Mouse (Mus musculus) hindbrain, postnatal 0 days (tissue): ENCODE results near the gene Fitm2. TPM values are rescaled to one million over a fixed set of nuclear protein-coding genes. Genes with fewer than 3 reads are reported as not detected.

Experiments used
- ATAC-seq: fragments of 200-750 bp; cut with Nextera tagmentation; 2 replicates; pipeline ENCODE4 v1.8.0; 2017; ENCODE audit warnings: mild to moderate bottlenecking, moderate TSS enrichment, moderate library complexity
- DNase-seq: peaks from one replicate; pipeline ENCODE4 v3.0.0-alpha.2; 2015; ENCODE audit warnings: low spot score
- H3K27ac ChIP-seq: fragments of 300-500 bp; sonication (generic); 2 replicates; pipeline ENCODE4 v1.5.1; 2014; ENCODE audit warnings: mild to moderate bottlenecking
- H3K27me3 ChIP-seq: fragments of 300-500 bp; sonication (generic); 2 replicates; pipeline ENCODE4 v1.6.1; 2014; ENCODE audit warnings: low read length, mixed read lengths; ENCODE audit not compliant: insufficient read depth
- H3K36me3 ChIP-seq: fragments of 300-500 bp; sonication (generic); 2 replicates; pipeline ENCODE4 v1.6.1; 2014; ENCODE audit warnings: low read length, mixed read lengths; ENCODE audit not compliant: insufficient read depth
- H3K4me1 ChIP-seq: fragments of 300-500 bp; sonication (generic); 2 replicates; pipeline ENCODE4 v1.6.1; 2014; ENCODE audit warnings: antibody characterized with exemption, low read length, mixed read lengths; ENCODE audit not compliant: insufficient read depth
- H3K4me2 ChIP-seq: fragments of 300-500 bp; sonication (generic); 2 replicates; pipeline ENCODE4 v1.6.1; 2014; ENCODE audit warnings: low read depth, mild to moderate bottlenecking, low read length, moderate library complexity, mixed read lengths
- H3K4me3 ChIP-seq: fragments of 300-500 bp; sonication (generic); 2 replicates; pipeline ENCODE4 v1.5.1; 2014; ENCODE audit warnings: low read length
- H3K9ac ChIP-seq: fragments of 300-500 bp; sonication (generic); replicated peaks from 2 replicates; pipeline ENCODE4 v1.6.1; 2014; ENCODE audit warnings: mild to moderate bottlenecking, low read length, moderate library complexity, mixed read lengths
- H3K9me3 ChIP-seq: fragments of 300-500 bp; sonication (generic); 2 replicates; pipeline ENCODE4 v1.6.1; 2016; ENCODE audit warnings: low read length, mixed read lengths
- CTCF ChIP-seq: IDR thresholded peaks from 2 replicates; pipeline ENCODE4 v1.5.1; 2016; ENCODE audit warnings: antibody characterized with exemption, control low read depth, low read depth
- WGBS: fragments of 180-500 bp; shearing (Covaris S2); extraction: QIAGEN DNeasy Blood & Tissue Kit; methylation state at CpG from one replicate; pipeline ENCODE4 v1.1.7; 2014; 5-methylcytosine and 5-hydroxymethylcytosine counted together
- polyA plus RNA-seq: library from polyadenylated mRNA; unstranded; fragments of >200 nt; fragmentation: Nextera tagmentation; extraction: Ambion mirVana; gene quantifications from 2 replicates; pipeline ENCODE4 v1.2.1, GENCODE M21; 2015
- total RNA-seq: library from RNA; depleted of rRNA; stranded (reverse); fragments of >200 nt; gene quantifications from 2 replicates; pipeline ENCODE4 v1.2.3, GENCODE M21; 2014

The Fitm2 gene
- total and polyA plus RNA-seq, 2 experiments from 2014 or later = 15.1 to 26.5 TPM

DNA sequence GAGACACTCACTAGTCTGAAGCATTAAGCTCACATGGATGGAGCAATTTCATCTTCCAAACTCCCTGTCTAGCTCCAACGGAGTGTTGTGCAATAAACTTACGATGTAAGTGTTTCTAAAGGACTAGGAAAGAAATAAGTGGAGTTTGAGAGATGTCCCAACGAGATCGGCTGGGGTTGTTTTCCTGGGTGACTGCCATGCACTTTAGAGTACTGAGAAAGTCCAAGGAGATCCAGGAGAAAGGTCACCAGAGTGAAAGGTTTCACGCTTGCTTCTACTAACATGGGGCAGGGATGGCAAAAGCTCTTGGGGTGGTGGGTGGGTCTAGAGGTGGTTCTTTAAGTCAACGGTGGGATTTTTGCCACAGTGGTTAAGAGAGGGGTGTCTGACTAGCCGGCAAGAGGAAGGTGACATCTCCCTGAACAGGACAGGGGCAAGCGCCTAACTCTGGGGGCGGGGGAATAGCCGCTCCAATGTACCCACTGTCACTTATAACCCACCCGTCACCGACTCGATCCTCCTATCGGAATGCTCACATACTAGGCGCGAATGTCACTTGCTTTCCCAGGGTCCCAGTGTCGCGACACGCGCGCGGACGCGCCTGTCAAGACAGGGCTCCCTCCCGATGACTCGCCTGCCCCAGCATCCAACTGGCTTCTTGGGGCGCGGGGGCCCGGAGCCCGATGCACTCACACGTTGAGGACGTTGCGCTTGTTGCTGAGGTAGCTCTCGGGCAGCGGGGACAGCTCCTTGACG, 541 bp downstream of the Fitm2 start:
- peak overlapping the region; percentile 89 for H3K4me3 ChIP-seq
- H3K27me3 ChIP-seq = no peaks in the 10 kb centered on the region
- H3K36me3 ChIP-seq = peaks cover 20% of the 10 kb centered on the region; the same call in 1 of the 2 replicates
- peak; percentile 66 for DNase-seq
- no peak for TF ChIP-seq CTCF
- peaks cover 10% of the 10 kb centered on the region; the same call in 1 of the 2 replicates for H3K4me1 ChIP-seq
- no peaks in the 10 kb centered on the region for H3K9me3 ChIP-seq
- H3K4me2 ChIP-seq = peak overlapping the region; percentile 91
- H3K27ac ChIP-seq = peak overlapping the region; percentile 82
- ATAC-seq = peak; percentile 83
- WGBS = 4% methylated on average over 36 of the region's 36 CpGs
- peak overlapping the region; percentile 85 for H3K9ac ChIP-seq

DNA sequence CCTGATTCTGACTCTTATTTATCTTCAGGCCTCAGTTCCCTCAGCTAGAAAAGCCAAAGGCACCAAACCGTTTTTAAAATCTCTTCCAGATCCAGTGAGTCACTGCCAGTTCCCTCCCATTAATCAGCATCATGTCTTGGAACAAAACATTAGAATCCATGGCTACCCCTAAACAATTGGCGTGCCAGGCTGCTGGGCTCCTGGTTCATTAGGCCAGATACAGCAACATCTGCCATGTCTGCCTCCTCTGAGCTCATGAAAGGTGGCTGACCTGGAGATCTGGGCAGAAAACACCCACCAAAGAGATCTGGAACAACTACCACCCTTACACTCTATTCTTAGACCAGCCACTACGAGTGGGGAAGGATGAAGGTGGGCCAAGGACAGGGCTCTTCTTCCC, 1.3 kb downstream of the Fitm2 start:
- 50% methylated on average over 3 of the region's 3 CpGs for WGBS
- Histone ChIP-seq H3K4me2 (peak overlapping the region; percentile 91), H3K4me1 (peaks cover 10% of the 10 kb centered on the region; the same call in 1 of the 2 replicates), H3K36me3 (peaks cover 25% of the 10 kb centered on the region; the same call in 1 of the 2 replicates), H3K27ac (no peak overlapping the region), H3K9ac (no peak overlapping the region; the same call in 1 of the 2 replicates), H3K4me3 (peak overlapping the region; percentile 89; the same call in 1 of the 2 replicates), H3K27me3 (no peaks in the 10 kb centered on the region), H3K9me3 (no peaks in the 10 kb centered on the region)
- ATAC-seq (no peak), DNase-seq (no peak)
- TF ChIP-seq CTCF = no peak

DNA sequence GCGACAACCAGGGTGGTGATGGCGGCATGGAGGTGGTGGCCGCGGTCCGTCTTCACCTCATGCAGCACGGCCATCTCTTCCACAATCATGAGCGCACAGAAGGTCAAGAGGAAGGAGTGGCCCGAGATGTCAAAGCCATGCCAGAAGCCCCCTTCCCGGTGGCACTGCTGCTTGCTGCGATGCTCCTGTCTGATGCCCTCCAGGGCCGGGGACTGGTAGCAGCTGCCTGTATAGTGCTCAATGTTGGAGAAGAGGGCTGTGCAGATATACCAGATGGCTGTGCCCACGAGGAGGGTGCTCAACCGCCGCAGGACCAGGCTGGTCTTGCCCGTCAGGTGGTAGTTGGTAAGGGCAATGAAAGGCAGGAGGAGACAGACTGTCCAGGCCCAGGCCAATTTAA, 2.7 kb downstream of the Fitm2 start:
- DNase-seq = no peak
- Histone ChIP-seq H3K9ac (no peak overlapping the region), H3K27me3 (no peaks in the 10 kb centered on the region), H3K27ac (no peak overlapping the region), H3K4me2 (no peak overlapping the region), H3K4me3 (no peak overlapping the region), H3K4me1 (peaks cover 10% of the 10 kb centered on the region; the same call in 1 of the 2 replicates), H3K36me3 (peaks cover 30% of the 10 kb centered on the region; the same call in 1 of the 2 replicates), H3K9me3 (no peaks in the 10 kb centered on the region)
- TF ChIP-seq CTCF = no peak
- WGBS = 95% methylated on average over 15 of the region's 15 CpGs
- no peak for ATAC-seq

DNA sequence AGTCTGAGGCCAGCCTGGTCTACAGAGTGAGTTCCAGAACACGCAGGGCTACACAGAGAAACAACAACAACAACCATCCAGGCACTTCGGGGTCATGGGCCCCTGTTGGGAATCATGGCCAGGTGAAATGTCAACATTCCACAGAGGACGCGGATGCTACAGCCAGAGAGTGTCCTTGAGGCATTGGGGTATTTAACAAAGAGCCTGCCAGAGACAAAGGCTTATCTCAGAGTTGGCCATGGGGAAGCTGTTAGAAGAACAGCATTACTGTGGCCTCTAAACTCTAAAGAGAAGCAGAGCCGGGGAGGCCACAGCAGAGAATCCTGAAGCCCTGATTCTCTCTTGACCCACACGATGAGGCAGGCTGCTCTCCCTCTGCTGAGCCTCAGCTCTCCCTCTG, 3.6 kb downstream of the Fitm2 start:
- no peaks in the 10 kb centered on the region for H3K27me3 ChIP-seq
- 95% methylated on average over 6 of the region's 6 CpGs for WGBS
- no peak overlapping the region for H3K4me2 ChIP-seq
- H3K36me3 ChIP-seq = peaks cover 30% of the 10 kb centered on the region; the same call in 1 of the 2 replicates
- no peak overlapping the region for H3K9ac ChIP-seq
- TF ChIP-seq CTCF = no peak
- no peak for DNase-seq
- H3K9me3 ChIP-seq = no peaks in the 10 kb centered on the region
- ATAC-seq = no peak
- H3K27ac ChIP-seq = no peak overlapping the region
- H3K4me3 ChIP-seq = no peak overlapping the region
- peaks cover 10% of the 10 kb centered on the region; the same call in 1 of the 2 replicates for H3K4me1 ChIP-seq

DNA sequence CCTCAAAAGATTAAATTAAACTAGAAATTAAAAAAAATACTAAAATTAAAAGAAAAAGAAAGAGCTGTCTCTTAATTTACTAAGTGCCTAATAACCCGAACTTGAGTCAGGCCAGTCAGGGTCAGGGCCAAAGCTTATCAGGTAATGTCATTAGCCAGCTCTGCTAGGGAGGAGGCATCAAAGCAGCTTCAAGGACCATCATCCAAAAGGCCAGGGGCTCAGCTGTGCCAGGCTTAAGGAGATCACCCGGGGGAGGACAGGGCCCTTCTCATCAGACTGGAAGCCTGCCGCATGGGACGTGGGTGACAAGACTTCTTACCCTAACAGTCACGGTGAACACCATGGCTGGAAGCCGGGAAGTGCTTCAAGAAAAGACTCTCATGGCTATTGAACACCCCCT, 4.8 kb downstream of the Fitm2 start:
- ATAC-seq = no peak
- Histone ChIP-seq H3K27me3 (no peaks in the 10 kb centered on the region), H3K9ac (no peak overlapping the region), H3K4me3 (no peak overlapping the region), H3K4me2 (no peak overlapping the region), H3K4me1 (peaks cover 10% of the 10 kb centered on the region; the same call in 1 of the 2 replicates), H3K36me3 (peaks cover 30% of the 10 kb centered on the region; the same call in 1 of the 2 replicates), H3K27ac (no peak overlapping the region), H3K9me3 (no peaks in the 10 kb centered on the region)
- no peak for TF ChIP-seq CTCF
- no peak for DNase-seq
- WGBS = 95% methylated on average over 6 of the region's 6 CpGs

DNA sequence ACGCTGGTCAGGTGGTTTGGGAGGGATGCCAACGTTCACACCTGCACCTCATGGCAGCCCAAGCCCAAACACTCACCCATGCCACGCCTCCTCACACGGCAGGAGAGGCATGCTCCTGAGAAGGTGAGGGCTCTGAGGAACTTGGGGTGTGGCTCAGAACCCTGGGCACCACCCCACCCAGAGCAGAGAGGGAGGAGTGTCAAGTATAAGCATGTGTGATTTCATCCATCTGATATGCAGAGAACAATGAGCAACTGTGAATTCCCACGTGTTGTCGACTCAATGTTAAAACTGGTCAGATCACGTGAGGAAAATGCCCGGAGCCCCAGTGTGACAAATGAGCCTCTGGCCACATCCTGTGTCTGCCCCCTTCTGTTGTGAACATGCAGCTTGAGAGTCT, 5.7 kb downstream of the Fitm2 start:
- Histone ChIP-seq H3K27ac (no peak overlapping the region), H3K4me1 (peaks cover 8% of the 10 kb centered on the region; the same call in 1 of the 2 replicates), H3K4me3 (no peak overlapping the region), H3K9ac (no peak overlapping the region), H3K9me3 (no peaks in the 10 kb centered on the region), H3K27me3 (no peaks in the 10 kb centered on the region), H3K36me3 (peaks cover 30% of the 10 kb centered on the region; the same call in 1 of the 2 replicates), H3K4me2 (no peak overlapping the region)
- TF ChIP-seq CTCF = no peak
- DNase-seq = no peak
- no peak for ATAC-seq
- 80% methylated on average over 8 of the region's 8 CpGs for WGBS

DNA sequence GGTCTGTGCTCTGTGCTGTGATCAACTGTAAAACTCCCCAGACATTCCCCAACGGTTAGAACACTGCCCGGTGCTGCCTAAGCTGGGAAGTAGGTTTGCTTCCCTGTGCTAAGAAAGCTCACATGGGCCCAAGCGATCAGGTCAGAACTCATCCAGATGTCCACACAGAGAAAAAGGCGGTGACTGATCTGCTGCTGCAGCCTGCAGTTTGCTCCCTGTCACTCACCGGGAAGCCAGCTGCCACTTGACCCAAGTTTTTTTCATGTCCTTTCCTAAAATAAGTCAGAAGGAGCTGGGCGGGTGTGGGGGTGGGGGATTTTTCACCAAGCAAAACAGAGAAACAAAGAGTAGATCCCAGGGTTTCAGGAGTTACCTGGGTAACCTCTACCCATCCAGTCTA, 7.9 kb downstream of the Fitm2 start:
- WGBS = 76% methylated on average over 6 of the region's 6 CpGs
- ATAC-seq = no peak
- no peak overlapping the region for H3K27ac ChIP-seq
- H3K27me3 ChIP-seq = no peaks in the 10 kb centered on the region
- no peaks in the 10 kb centered on the region for H3K9me3 ChIP-seq
- no peak overlapping the region for H3K4me3 ChIP-seq
- H3K9ac ChIP-seq = no peak overlapping the region
- no peak for TF ChIP-seq CTCF
- no peaks in the 10 kb centered on the region for H3K4me1 ChIP-seq
- peaks cover 27% of the 10 kb centered on the region; the same call in 1 of the 2 replicates for H3K36me3 ChIP-seq
- H3K4me2 ChIP-seq = no peak overlapping the region
- DNase-seq = no peak
